In the genomic region with DNA sequence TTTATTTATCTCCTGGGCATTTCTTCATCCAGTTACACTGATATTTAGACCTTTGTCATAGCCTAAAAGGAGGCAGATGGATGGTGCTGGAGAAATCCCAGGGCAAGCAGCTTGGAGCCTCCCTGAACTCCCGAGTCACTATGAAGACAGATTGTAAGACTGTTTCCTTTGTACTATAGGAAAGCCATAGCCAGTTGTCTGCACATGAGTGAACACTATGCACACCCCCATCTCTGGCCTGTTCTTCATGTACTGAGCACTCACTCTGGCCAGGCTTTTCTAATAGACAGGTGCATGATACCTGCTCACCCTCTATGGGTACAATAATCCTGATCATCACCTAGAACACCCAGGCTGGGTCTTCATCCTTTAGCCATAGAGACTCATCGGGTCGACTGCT, we compare ENCODE assay signal across 30 mouse cellular contexts.
DNase-seq lines count a peak whose midpoint lies in the region; ATAC-seq and TF ChIP-seq lines count a peak whose summit lies in the region.
"Had no signal": no experiment of that assay in that cellular context is flagged by ENCODE, and none has a peak within 500 bp of the region (broad histone marks: within the 10 kb centered on the region; RNA-seq: fewer than 3 reads in every experiment).

No protein-coding gene starts in this region.

- no peaks in the 10 kb centered on the region for H3K4me1 ChIP-seq in hindbrain, embryonic 16.5 days (ENCODE audit: control insufficient read depth, insufficient read depth, low read depth, low read length)
- H3K4me1 ChIP-seq in hindbrain, embryonic 11.5 days (replicated peaks; ENCODE audit: control insufficient read depth, insufficient read depth, low read length) = no peaks in the 10 kb centered on the region
- peaks cover 2% of the 10 kb centered on the region; the same call in 1 of the 2 replicates for H3K4me1 ChIP-seq in cerebellum, adult 2 months (ENCODE audit: control insufficient read depth, insufficient read depth, low read length)
- H3K4me1 ChIP-seq: embryonic facial prominence, embryonic 13.5 days; forebrain, embryonic 10.5 days; heart, embryonic 12.5 days; hindbrain, embryonic 15.5 days; neural tube, embryonic 12.5 days had no signal

- 89% methylated on average over 3 of the region's 3 CpGs for WGBS in hindbrain, embryonic 16.5 days
- 89% methylated on average over 3 of the region's 3 CpGs for WGBS in hindbrain, embryonic 11.5 days
- 33% methylated on average over 3 of the region's 3 CpGs for WGBS in cerebellum, adult 2 months

- no peak overlapping the region for H3K9ac ChIP-seq in hindbrain, embryonic 16.5 days (ENCODE audit: low read depth, low read length)
- no peak overlapping the region for H3K9ac ChIP-seq in hindbrain, embryonic 11.5 days (ENCODE audit: low read depth, low read length)
- H3K9ac ChIP-seq: embryonic facial prominence, embryonic 13.5 days; heart, embryonic 12.5 days; hindbrain, embryonic 15.5 days; liver, embryonic 14.5 days; neural tube, embryonic 12.5 days had no signal

- no peak for TF ChIP-seq POLR2A in cerebellum, adult 2 months (IDR thresholded peaks at IDR 0.05; ENCODE audit: borderline replicate concordance, insufficient read depth, low read length)

- no peak overlapping the region for H3K4me3 ChIP-seq in hindbrain, embryonic 16.5 days (ENCODE audit: low read length)
- H3K4me3 ChIP-seq in hindbrain, embryonic 11.5 days (ENCODE audit: low read depth, low read length) = no peak overlapping the region
- no peak overlapping the region for H3K4me3 ChIP-seq in cerebellum, adult 2 months (replicated peaks; ENCODE audit: insufficient read depth, low read depth, low read length)
- H3K4me3 ChIP-seq: embryonic facial prominence, embryonic 13.5 days; forebrain, embryonic 10.5 days; heart, embryonic 12.5 days; hindbrain, embryonic 15.5 days; neural tube, embryonic 12.5 days had no signal

- H3K27ac ChIP-seq in hindbrain, embryonic 16.5 days (ENCODE audit: low read depth, low read length) = no peak overlapping the region
- no peak overlapping the region for H3K27ac ChIP-seq in hindbrain, embryonic 11.5 days (ENCODE audit: low read depth, low read length)
- H3K27ac ChIP-seq in cerebellum, adult 2 months (ENCODE audit: insufficient read depth, low read length) = no peak overlapping the region
- H3K27ac ChIP-seq: embryonic facial prominence, embryonic 13.5 days; forebrain, embryonic 10.5 days; hindbrain, embryonic 15.5 days; liver, embryonic 14.5 days; macrophage; neural tube, embryonic 12.5 days had no signal

- no peaks in the 10 kb centered on the region for H3K36me3 ChIP-seq in hindbrain, embryonic 16.5 days (ENCODE audit: control insufficient read depth, insufficient read depth, low read length)
- no peaks in the 10 kb centered on the region for H3K36me3 ChIP-seq in hindbrain, embryonic 11.5 days (ENCODE audit: control insufficient read depth, insufficient read depth, low read length)
- H3K36me3 ChIP-seq: embryonic facial prominence, embryonic 13.5 days; forebrain, embryonic 10.5 days; heart, embryonic 12.5 days; hindbrain, embryonic 15.5 days; neural tube, embryonic 12.5 days had no signal

- no peak for DNase-seq in hindbrain, embryonic 11.5 days (ENCODE audit: low spot score)
- peak; percentile 47 for DNase-seq in cerebellum, adult 11 months
- DNase-seq in cerebellum, adult 2 months = peak; percentile 53 to 76
- peak; percentile 51 to 55 for DNase-seq in cerebellum, postnatal 14 days
- DNase-seq in embryo, embryonic 10 days (ENCODE audit: low spot score) = no peak
- no peak for DNase-seq in thymus, postnatal 10 days (ENCODE audit: low spot score in 2 of 2)
- DNase-seq: adrenal gland, postnatal 25 days; B cell, adult 2 months; gastrocnemius, postnatal 25 days; heart, adult 18-20 months; heart, postnatal 4 days; kidney, adult 8-10 months; kidney, postnatal 14 days; layer of hippocampus, adult 9-11 months; liver; lung, adult 2 months; lung, postnatal 10 days; midbrain, embryonic 14.5 days; thymus, adult 2 months; thymus, postnatal 4 days had no signal

- H3K27me3 ChIP-seq in hindbrain, embryonic 16.5 days (replicated peaks; ENCODE audit: control insufficient read depth, insufficient read depth, low read length) = no peaks in the 10 kb centered on the region
- no peaks in the 10 kb centered on the region for H3K27me3 ChIP-seq in hindbrain, embryonic 11.5 days (ENCODE audit: control insufficient read depth, insufficient read depth, low read length)
- H3K27me3 ChIP-seq in cerebellum, adult 2 months (ENCODE audit: control insufficient read depth, insufficient read depth, low read length) = no peaks in the 10 kb centered on the region
- H3K27me3 ChIP-seq: embryonic facial prominence, embryonic 13.5 days; heart, embryonic 12.5 days; hindbrain, embryonic 15.5 days; neural tube, embryonic 12.5 days had no signal

- TF ChIP-seq CTCF in cerebellum, adult 2 months (IDR thresholded peaks at IDR 0.05; ENCODE audit: borderline replicate concordance, insufficient read depth, low read depth, low read length) = no peak

- no peaks in the 10 kb centered on the region for H3K9me3 ChIP-seq in hindbrain, embryonic 16.5 days (ENCODE audit: control insufficient read depth, low read length)
- H3K9me3 ChIP-seq in hindbrain, embryonic 11.5 days (ENCODE audit: control insufficient read depth, low read length) = no peaks in the 10 kb centered on the region
- H3K9me3 ChIP-seq: embryonic facial prominence, embryonic 13.5 days; forebrain, embryonic 10.5 days; heart, embryonic 12.5 days; hindbrain, embryonic 15.5 days; neural tube, embryonic 12.5 days had no signal

- ATAC-seq in hindbrain, embryonic 16.5 days = peak; percentile 52; the same call in 1 of the 2 replicates
- no peak for ATAC-seq in hindbrain, embryonic 11.5 days (ENCODE audit: low FRiP score)
- no peak for ATAC-seq in megakaryocyte progenitor cell, adult 5-6 weeks (replicated peaks; ENCODE audit: poor library complexity)
- ATAC-seq: intestine, embryonic 16.5 days had no signal

- H3K4me2 ChIP-seq in hindbrain, embryonic 16.5 days (ENCODE audit: low read length) = no peak overlapping the region
- no peak overlapping the region for H3K4me2 ChIP-seq in hindbrain, embryonic 11.5 days (replicated peaks; ENCODE audit: low read depth, low read length)
- H3K4me2 ChIP-seq: embryonic facial prominence, embryonic 13.5 days; heart, embryonic 12.5 days; hindbrain, embryonic 15.5 days; neural tube, embryonic 12.5 days had no signal

Comparison
In these comparisons a context has a peak if more than half of its experiments do, and no peak if none do; other contexts are left out.
1. DNase-seq: peak in cerebellum, adult 11 months (single experiment), cerebellum, adult 2 months (2 of 2) and cerebellum, postnatal 14 days (2 of 2); none in hindbrain, embryonic 11.5 days (single experiment), embryo, embryonic 10 days (single experiment) and thymus, postnatal 10 days (0 of 2).